Mouse (Mus musculus): ENCODE measurements around the gene Efna4. TPM values are rescaled to one million over a fixed set of nuclear protein-coding genes. Genes with fewer than 3 reads are reported as not detected.

The Efna4 gene
- polyA plus RNA-seq, 1 experiment from 2014 or later: 0.24 TPM

DNA sequence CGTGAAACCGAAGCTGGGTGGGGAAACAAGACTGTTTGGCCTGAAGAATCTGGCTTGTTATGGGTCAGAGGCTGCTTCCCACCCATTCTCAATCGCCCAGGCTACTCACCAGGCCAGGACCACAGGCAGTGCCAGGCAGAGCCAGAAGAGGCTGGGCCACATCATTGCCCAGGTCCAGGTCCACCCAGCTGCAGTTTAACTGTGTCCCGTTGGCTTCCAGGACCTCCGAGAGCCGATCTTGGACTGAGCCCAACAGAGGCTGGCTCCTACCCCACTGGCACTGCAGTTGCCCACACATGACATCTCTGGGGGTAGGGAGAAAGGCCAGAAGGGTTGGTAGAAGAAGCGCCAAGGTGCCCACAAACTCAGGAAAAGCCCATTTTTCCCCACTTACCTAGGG, 5.5 kb upstream of the Efna4 start:
- Histone ChIP-seq H3K4me2 (no peak overlapping the region), H3K4me3 (replicated peaks) (no peak overlapping the region), H3K9me3 (replicated peaks) (no peaks in the 10 kb centered on the region), H3K4me1 (replicated peaks) (peaks cover 4% of the 10 kb centered on the region; the same call in 1 of the 2 replicates), H3K27me3 (peaks cover 37% of the 10 kb centered on the region), H3K36me3 (replicated peaks) (no peaks in the 10 kb centered on the region), H3K9ac (no peak overlapping the region), H3K27ac (replicated peaks) (no peak overlapping the region)
- WGBS (ENCODE audit: insufficient replicate concordance): 69% methylated on average over 7 of the region's 7 CpGs
- ATAC-seq (ENCODE audit: insufficient read depth): no peak

DNA sequence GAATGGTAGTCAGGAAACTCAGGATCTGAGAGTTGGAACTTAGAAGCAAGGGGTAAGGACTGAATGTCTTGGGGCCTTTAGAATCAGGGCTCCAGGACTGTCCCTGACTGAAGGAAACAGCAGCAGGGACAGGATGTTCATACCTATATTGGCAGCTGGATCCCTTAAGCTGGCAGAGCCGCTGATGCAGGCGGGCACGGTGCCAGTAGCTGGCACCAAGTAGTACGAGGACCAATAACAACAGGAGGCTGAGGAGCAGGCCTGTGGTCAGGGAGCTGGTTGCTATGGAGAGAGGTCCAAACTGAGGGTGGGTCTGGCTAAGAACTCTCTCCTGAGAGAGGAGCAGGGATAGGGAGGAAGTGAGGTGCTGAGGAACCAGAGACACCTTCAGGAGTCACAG, 4.0 kb upstream of the Efna4 start:
- no peak overlapping the region for H3K9ac ChIP-seq
- no peaks in the 10 kb centered on the region for H3K36me3 ChIP-seq (replicated peaks)
- H3K4me3 ChIP-seq (replicated peaks): no peak overlapping the region
- H3K27me3 ChIP-seq: peaks cover 37% of the 10 kb centered on the region
- 71% methylated on average over 4 of the region's 4 CpGs for WGBS (ENCODE audit: insufficient replicate concordance)
- no peak for ATAC-seq (ENCODE audit: insufficient read depth)
- no peak overlapping the region for H3K27ac ChIP-seq (replicated peaks)
- H3K4me1 ChIP-seq (replicated peaks): peaks cover 17% of the 10 kb centered on the region
- H3K9me3 ChIP-seq (replicated peaks): no peaks in the 10 kb centered on the region
- H3K4me2 ChIP-seq: no peak overlapping the region

DNA sequence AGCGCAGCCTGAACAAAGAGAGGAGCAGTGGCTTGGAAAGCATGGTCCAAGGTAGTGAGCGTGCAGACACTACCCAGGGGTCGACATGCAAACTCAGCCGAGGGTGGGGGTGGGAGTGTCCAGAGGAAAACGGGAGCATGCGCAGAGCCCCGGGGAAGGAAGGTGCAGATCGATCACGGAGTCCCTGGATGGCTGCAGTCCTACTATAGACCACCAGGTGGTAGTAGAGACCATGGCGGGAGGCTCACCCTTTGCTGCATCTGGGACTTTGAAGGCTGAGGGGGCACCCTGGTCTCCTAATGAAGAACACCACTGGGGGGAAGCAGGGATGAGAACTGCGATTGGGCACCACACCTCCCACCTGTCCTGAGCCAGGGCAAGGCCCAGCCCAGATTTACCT, 2.6 kb upstream of the Efna4 start:
- Histone ChIP-seq H3K36me3 (replicated peaks) (no peaks in the 10 kb centered on the region), H3K9me3 (replicated peaks) (no peaks in the 10 kb centered on the region), H3K27me3 (peaks cover 47% of the 10 kb centered on the region), H3K27ac (replicated peaks) (no peak overlapping the region), H3K4me3 (replicated peaks) (no peak overlapping the region), H3K9ac (no peak overlapping the region), H3K4me2 (peak overlapping the region; percentile 45), H3K4me1 (replicated peaks) (peaks cover 17% of the 10 kb centered on the region)
- ATAC-seq (ENCODE audit: insufficient read depth): no peak
- whole genome bisulfite sequencing (ENCODE audit: insufficient replicate concordance): 12% methylated on average over 11 of the region's 11 CpGs

GRCm38 (mm10) chr3:89339416-89339815, 1.6 kb upstream of the Efna4 start:
- H3K9ac ChIP-seq: no peak overlapping the region
- no peaks in the 10 kb centered on the region for H3K9me3 ChIP-seq (replicated peaks)
- no peak overlapping the region for H3K27ac ChIP-seq (replicated peaks)
- no peak for ATAC-seq (ENCODE audit: insufficient read depth)
- no peak overlapping the region for H3K4me2 ChIP-seq
- 26% methylated on average over 8 of the region's 8 CpGs for WGBS (ENCODE audit: insufficient replicate concordance)
- peaks cover 17% of the 10 kb centered on the region for H3K4me1 ChIP-seq (replicated peaks)
- H3K36me3 ChIP-seq (replicated peaks): no peaks in the 10 kb centered on the region
- H3K27me3 ChIP-seq: peaks cover 55% of the 10 kb centered on the region
- no peak overlapping the region for H3K4me3 ChIP-seq (replicated peaks)

- Histone ChIP-seq H3K9me3 (replicated peaks) (no peaks in the 10 kb centered on the region), H3K27ac (replicated peaks) (no peak overlapping the region), H3K36me3 (replicated peaks) (no peaks in the 10 kb centered on the region), H3K4me1 (replicated peaks) (peaks cover 21% of the 10 kb centered on the region), H3K4me2 (peak overlapping the region; percentile 82), H3K27me3 (peaks cover 72% of the 10 kb centered on the region), H3K4me3 (replicated peaks) (peak overlapping the region; percentile 60), H3K9ac (peak overlapping the region; percentile 42)
- no peak for ATAC-seq (ENCODE audit: insufficient read depth)
- 2% methylated on average over 21 of the region's 21 CpGs for WGBS (ENCODE audit: insufficient replicate concordance)
These were observed 637 bp downstream of the Efna4 start for GRCm38 (mm10) chr3:89337062-89337720.

- H3K4me2 ChIP-seq: no peak overlapping the region
- H3K27ac ChIP-seq (replicated peaks): no peak overlapping the region
- WGBS (ENCODE audit: insufficient replicate concordance): 24% methylated on average over 6 of the region's 6 CpGs
- peaks cover 21% of the 10 kb centered on the region for H3K4me1 ChIP-seq (replicated peaks)
- no peaks in the 10 kb centered on the region for H3K36me3 ChIP-seq (replicated peaks)
- no peaks in the 10 kb centered on the region for H3K9me3 ChIP-seq (replicated peaks)
- no peak for ATAC-seq (ENCODE audit: insufficient read depth)
- H3K4me3 ChIP-seq (replicated peaks): no peak overlapping the region
- H3K27me3 ChIP-seq: peaks cover 78% of the 10 kb centered on the region
- H3K9ac ChIP-seq: no peak overlapping the region
These were observed 1.3 kb downstream of the Efna4 start for GRCm38 (mm10) chr3:89336529-89336928.

DNA sequence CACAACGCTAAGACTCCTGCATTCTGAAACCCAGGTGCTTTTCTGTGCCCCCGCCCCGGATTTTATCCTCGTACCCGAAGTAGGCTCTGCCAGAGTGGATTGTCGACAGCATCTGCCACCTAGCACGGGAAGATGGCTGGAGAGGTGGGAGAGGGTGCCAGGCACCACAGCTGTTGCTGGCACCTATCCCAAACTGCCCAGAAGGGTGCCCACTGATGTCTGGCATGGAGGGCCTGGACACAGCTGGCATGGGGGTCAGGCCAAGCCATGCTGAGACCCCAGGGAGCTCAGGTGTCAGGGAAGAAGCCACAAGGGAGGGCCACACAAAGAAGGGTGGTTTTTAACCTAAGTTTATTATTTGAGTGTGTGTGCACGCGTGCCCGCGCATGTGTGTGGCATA, 4.8 kb downstream of the Efna4 start:
- no peak overlapping the region for H3K4me2 ChIP-seq
- no peak overlapping the region for H3K27ac ChIP-seq (replicated peaks)
- peaks cover 88% of the 10 kb centered on the region for H3K27me3 ChIP-seq
- H3K4me1 ChIP-seq (replicated peaks): peaks cover 15% of the 10 kb centered on the region
- no peak overlapping the region for H3K9ac ChIP-seq
- H3K36me3 ChIP-seq (replicated peaks): no peaks in the 10 kb centered on the region
- no peak overlapping the region for H3K4me3 ChIP-seq (replicated peaks)
- ATAC-seq (ENCODE audit: insufficient read depth): no peak
- no peaks in the 10 kb centered on the region for H3K9me3 ChIP-seq (replicated peaks)
- WGBS (ENCODE audit: insufficient replicate concordance): 66% methylated on average over 11 of the region's 11 CpGs

GRCm38 (mm10) chr3:89332476-89332875, 5.4 kb downstream of the Efna4 start:
- ATAC-seq (ENCODE audit: insufficient read depth): no peak
- Histone ChIP-seq H3K4me2 (no peak overlapping the region), H3K9ac (no peak overlapping the region), H3K9me3 (replicated peaks) (no peaks in the 10 kb centered on the region), H3K27me3 (peaks cover 88% of the 10 kb centered on the region), H3K4me1 (replicated peaks) (peaks cover 9% of the 10 kb centered on the region), H3K27ac (replicated peaks) (no peak overlapping the region), H3K4me3 (replicated peaks) (no peak overlapping the region), H3K36me3 (replicated peaks) (no peaks in the 10 kb centered on the region)
- WGBS (ENCODE audit: insufficient replicate concordance): 49% methylated on average over 12 of the region's 12 CpGs

GRCm38 (mm10) chr3:89332013-89332412, 5.8 kb downstream of the Efna4 start:
- H3K4me1 ChIP-seq (replicated peaks): 0 out of 2 replicates have a peak, but pooled peaks cover 4% of the 10 kb centered on the region
- H3K9ac ChIP-seq: no peak overlapping the region
- H3K36me3 ChIP-seq (replicated peaks): no peaks in the 10 kb centered on the region
- no peaks in the 10 kb centered on the region for H3K9me3 ChIP-seq (replicated peaks)
- WGBS (ENCODE audit: insufficient replicate concordance): 50% methylated on average over 10 of the region's 10 CpGs
- no peak overlapping the region for H3K4me3 ChIP-seq (replicated peaks)
- ATAC-seq (ENCODE audit: insufficient read depth): no peak
- no peak overlapping the region for H3K4me2 ChIP-seq
- peaks cover 88% of the 10 kb centered on the region for H3K27me3 ChIP-seq
- H3K27ac ChIP-seq (replicated peaks): no peak overlapping the region

- no peak overlapping the region for H3K4me2 ChIP-seq
- 0 out of 2 replicates have a peak, but pooled peaks cover 4% of the 10 kb centered on the region for H3K4me1 ChIP-seq (replicated peaks)
- H3K4me3 ChIP-seq (replicated peaks): no peak overlapping the region
- H3K36me3 ChIP-seq (replicated peaks): no peaks in the 10 kb centered on the region
- no peaks in the 10 kb centered on the region for H3K9me3 ChIP-seq (replicated peaks)
- 58% methylated on average over 13 of the region's 13 CpGs for whole genome bisulfite sequencing (ENCODE audit: insufficient replicate concordance)
- H3K9ac ChIP-seq: no peak overlapping the region
- no peak for ATAC-seq (ENCODE audit: insufficient read depth)
- H3K27ac ChIP-seq (replicated peaks): no peak overlapping the region
- peaks cover 86% of the 10 kb centered on the region for H3K27me3 ChIP-seq
These were observed 6.3 kb downstream of the Efna4 start for GRCm38 (mm10) chr3:89331561-89331960.

GRCm38 (mm10) chr3:89330948-89331347, 6.9 kb downstream of the Efna4 start:
- Histone ChIP-seq H3K4me1 (replicated peaks) (0 out of 2 replicates have a peak, but pooled peaks cover 4% of the 10 kb centered on the region), H3K4me2 (no peak overlapping the region), H3K27ac (replicated peaks) (no peak overlapping the region), H3K9me3 (replicated peaks) (no peaks in the 10 kb centered on the region), H3K9ac (no peak overlapping the region), H3K4me3 (replicated peaks) (no peak overlapping the region), H3K36me3 (replicated peaks) (no peaks in the 10 kb centered on the region), H3K27me3 (peaks cover 86% of the 10 kb centered on the region)
- WGBS (ENCODE audit: insufficient replicate concordance): 20% methylated on average over 10 of the region's 10 CpGs
- ATAC-seq (ENCODE audit: insufficient read depth): no peak

DNA sequence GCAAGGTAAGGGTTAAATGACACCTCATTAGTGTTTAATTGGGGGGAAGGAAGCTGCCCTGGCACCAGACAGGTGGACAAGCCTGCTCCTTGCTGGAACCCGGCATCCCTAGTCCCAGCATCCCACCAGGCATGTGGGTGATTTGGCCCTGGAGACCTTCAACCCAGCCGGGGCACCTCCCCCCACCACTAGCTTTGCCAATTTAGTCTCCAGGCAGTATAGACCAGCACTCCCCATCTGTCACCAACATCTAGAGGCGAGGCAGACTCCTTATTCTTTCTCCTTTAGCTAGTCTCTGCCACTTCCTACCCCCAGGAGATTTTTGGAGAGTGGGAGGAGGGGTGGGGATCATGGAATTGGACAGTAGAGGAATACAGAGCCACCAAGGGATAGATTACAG, 7.5 kb downstream of the Efna4 start:
- H3K27ac ChIP-seq (replicated peaks): no peak overlapping the region
- H3K27me3 ChIP-seq: peaks cover 88% of the 10 kb centered on the region
- no peak overlapping the region for H3K9ac ChIP-seq
- H3K4me3 ChIP-seq (replicated peaks): no peak overlapping the region
- ATAC-seq (ENCODE audit: insufficient read depth): no peak
- no peaks in the 10 kb centered on the region for H3K36me3 ChIP-seq (replicated peaks)
- 0 out of 2 replicates have a peak, but pooled peaks cover 4% of the 10 kb centered on the region for H3K4me1 ChIP-seq (replicated peaks)
- H3K4me2 ChIP-seq: no peak overlapping the region
- WGBS (ENCODE audit: insufficient replicate concordance): 35% methylated on average over 3 of the region's 3 CpGs
- no peaks in the 10 kb centered on the region for H3K9me3 ChIP-seq (replicated peaks)

Measured in liver, embryonic 15.5 days (tissue).